Mouse (Mus musculus) forebrain, postnatal 0 days (tissue): Measurements from ENCODE around the gene Hist1h2bh. TPM values are rescaled to one million over a fixed set of nuclear protein-coding genes. Genes with fewer than 3 reads are reported as not detected.

Experiments
- ATAC-seq: fragments of 200-750 bp; cut with Nextera tagmentation; 2 replicates; pipeline ENCODE4 v1.8.0; 2017; ENCODE audit warnings: mild to moderate bottlenecking, moderate library complexity
- DNase-seq: peaks from one replicate; pipeline ENCODE4 v3.0.0-alpha.2; 2015
- H3K27ac ChIP-seq: fragments of 300-500 bp; sonication (generic); 2 replicates; pipeline ENCODE4 v1.5.1; 2014; ENCODE audit warnings: low read depth, mild to moderate bottlenecking, antibody characterized with exemption, low read length, moderate library complexity, mixed read lengths
- H3K27me3 ChIP-seq: fragments of 300-500 bp; sonication (generic); 2 replicates; pipeline ENCODE4 v1.6.1; 2014; ENCODE audit warnings: mild to moderate bottlenecking, low read length, mixed read lengths; ENCODE audit not compliant: insufficient read depth
- H3K36me3 ChIP-seq: fragments of 300-500 bp; sonication (generic); 2 replicates; pipeline ENCODE4 v1.6.1; 2014; ENCODE audit warnings: mild to moderate bottlenecking, moderate library complexity; ENCODE audit not compliant: insufficient read depth
- H3K4me1 ChIP-seq: fragments of 300-500 bp; sonication (generic); 2 replicates; pipeline ENCODE4 v1.6.1; 2014; ENCODE audit warnings: antibody characterized with exemption; ENCODE audit not compliant: insufficient read depth
- H3K4me2 ChIP-seq: fragments of 300-500 bp; sonication (generic); 2 replicates; pipeline ENCODE4 v1.6.1; 2014; ENCODE audit warnings: low read depth, mild to moderate bottlenecking, moderate library complexity
- H3K4me3 ChIP-seq: fragments of 300-500 bp; sonication (generic); 2 replicates; pipeline ENCODE4 v1.5.1; 2014; ENCODE audit warnings: low read depth, low read length, mixed read lengths
- H3K9ac ChIP-seq: fragments of 300-500 bp; sonication (generic); 2 replicates; pipeline ENCODE4 v1.6.1; 2014; ENCODE audit warnings: mild to moderate bottlenecking
- H3K9me3 ChIP-seq: fragments of 300-500 bp; sonication (generic); 2 replicates; pipeline ENCODE4 v1.6.1; 2016; ENCODE audit warnings: low read length
- CTCF ChIP-seq: sonication (generic); IDR thresholded peaks from 2 replicates; pipeline ENCODE4 v1.5.1; 2016; ENCODE audit warnings: antibody characterized with exemption, control low read depth, low read depth
- WGBS: fragments of 180-500 bp; shearing (Covaris S2); extraction: QIAGEN DNeasy Blood & Tissue Kit; methylation state at CpG from one replicate; pipeline ENCODE4 v1.1.7; 2014; 5-methylcytosine and 5-hydroxymethylcytosine counted together
- polyA plus RNA-seq: library from polyadenylated mRNA; unstranded; fragments of >200 nt; fragmentation: Nextera tagmentation; extraction: Ambion mirVana; gene quantifications from 2 replicates; pipeline ENCODE4 v1.2.1, GENCODE M21; 2015
- total RNA-seq: library from RNA; depleted of rRNA; stranded (reverse); fragments of >200 nt; gene quantifications from 2 replicates; pipeline ENCODE4 v1.2.3, GENCODE M21; 2014

The Hist1h2bh gene
- total and polyA plus RNA-seq, 2 experiments from 2014 or later = 0.17 to 12.5 TPM

- peak overlapping the region; percentile 82 for H3K9ac ChIP-seq
- peak overlapping the region; percentile 72 for H3K4me2 ChIP-seq
- ATAC-seq (no peak), DNase-seq (no peak)
- H3K9me3 ChIP-seq = no peaks in the 10 kb centered on the region
- peak overlapping the region; percentile 68 for H3K4me3 ChIP-seq
- H3K4me1 ChIP-seq = peaks cover 20% of the 10 kb centered on the region
- WGBS = 35% methylated on average over 2 of the region's 2 CpGs
- H3K36me3 ChIP-seq = no peaks in the 10 kb centered on the region
- TF ChIP-seq CTCF = no peak
- H3K27me3 ChIP-seq = no peaks in the 10 kb centered on the region
- peak overlapping the region; percentile 98 for H3K27ac ChIP-seq
Measured at GRCm38 (mm10) chr13:23529480-23530165, 13.6 kb downstream of the Hist1h2bh start.

- WGBS = 79% methylated on average over 5 of the region's 5 CpGs
- no peak overlapping the region for H3K27ac ChIP-seq
- H3K9me3 ChIP-seq = no peaks in the 10 kb centered on the region
- no peak overlapping the region for H3K4me2 ChIP-seq
- no peak for DNase-seq
- no peak overlapping the region for H3K4me3 ChIP-seq
- H3K36me3 ChIP-seq = no peaks in the 10 kb centered on the region
- H3K9ac ChIP-seq = no peak overlapping the region
- no peaks in the 10 kb centered on the region for H3K27me3 ChIP-seq
- ATAC-seq = no peak
- no peak for TF ChIP-seq CTCF
- peaks cover 17% of the 10 kb centered on the region for H3K4me1 ChIP-seq
Measured at GRCm38 (mm10) chr13:23529005-23529404, 14.2 kb downstream of the Hist1h2bh start.

- ATAC-seq (peak; percentile 54), DNase-seq (peak; percentile 98)
- Histone ChIP-seq H3K9me3 (no peaks in the 10 kb centered on the region), H3K4me2 (peak overlapping the region; percentile 55), H3K4me3 (peak overlapping the region; percentile 50), H3K4me1 (no peaks in the 10 kb centered on the region), H3K36me3 (no peaks in the 10 kb centered on the region), H3K27me3 (no peaks in the 10 kb centered on the region), H3K9ac (peak overlapping the region; percentile 56), H3K27ac (peak overlapping the region; percentile 71)
- WGBS = under 1% methylated on average over 17 of the region's 17 CpGs
- TF ChIP-seq CTCF = no peak
Measured at GRCm38 (mm10) chr13:23526312-23526711, 16.9 kb downstream of the Hist1h2bh start.

DNA sequence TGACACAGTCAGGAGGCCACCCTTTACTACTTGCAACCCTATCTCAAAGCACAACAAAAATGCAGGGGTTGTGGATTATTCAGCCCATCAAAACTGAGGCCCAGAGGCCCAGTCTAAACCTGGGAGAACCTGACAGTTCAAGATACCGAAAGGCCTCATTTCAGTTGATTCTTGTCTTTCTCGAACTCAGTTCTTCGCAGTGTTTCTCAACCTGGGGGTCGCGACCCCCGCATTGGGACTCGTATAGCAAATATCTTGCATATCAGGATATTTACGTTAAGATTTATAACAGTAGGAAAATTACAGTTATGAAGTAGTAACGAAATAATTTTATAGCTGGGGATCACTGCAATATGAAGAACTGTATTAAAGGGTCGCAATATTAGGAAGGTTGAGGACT lies 17.3 kb downstream of the Hist1h2bh start:
- H3K4me2 ChIP-seq = peak overlapping the region; percentile 55
- WGBS = 2% methylated on average over 10 of the region's 10 CpGs
- no peaks in the 10 kb centered on the region for H3K4me1 ChIP-seq
- H3K36me3 ChIP-seq = no peaks in the 10 kb centered on the region
- ATAC-seq (no peak), DNase-seq (no peak)
- TF ChIP-seq CTCF = no peak
- H3K4me3 ChIP-seq = peak overlapping the region; percentile 50
- no peaks in the 10 kb centered on the region for H3K9me3 ChIP-seq
- no peaks in the 10 kb centered on the region for H3K27me3 ChIP-seq
- no peak overlapping the region for H3K9ac ChIP-seq
- no peak overlapping the region for H3K27ac ChIP-seq

- H3K4me3 ChIP-seq = no peak overlapping the region
Measured at GRCm38 (mm10) chr13:23524654-23525053, 18.5 kb downstream of the Hist1h2bh start.

GRCm38 (mm10) chr13:23523976-23524375 lies 19.2 kb downstream of the Hist1h2bh start:
- H3K36me3 ChIP-seq = no peaks in the 10 kb centered on the region
- no peaks in the 10 kb centered on the region for H3K4me1 ChIP-seq
- H3K27ac ChIP-seq = no peak overlapping the region
- TF ChIP-seq CTCF = no peak
- ATAC-seq (no peak), DNase-seq (no peak)
- H3K4me3 ChIP-seq = no peak overlapping the region
- H3K27me3 ChIP-seq = no peaks in the 10 kb centered on the region
- H3K9ac ChIP-seq = no peak overlapping the region
- WGBS = 46% methylated on average over 5 of the region's 5 CpGs
- H3K4me2 ChIP-seq = no peak overlapping the region
- H3K9me3 ChIP-seq = no peaks in the 10 kb centered on the region

More at GRCm38 (mm10) chr13:23524654-23525053, 18.5 kb downstream of the Hist1h2bh start:
- no peak overlapping the region for H3K9ac ChIP-seq
- TF ChIP-seq CTCF = peak; percentile 92
- peak; percentile 86 for DNase-seq
- no peak overlapping the region for H3K27ac ChIP-seq
- peak; percentile 44 for ATAC-seq
- no peaks in the 10 kb centered on the region for H3K27me3 ChIP-seq
- 9% methylated on average over 5 of the region's 5 CpGs for WGBS
- no peak overlapping the region for H3K4me2 ChIP-seq
- no peaks in the 10 kb centered on the region for H3K4me1 ChIP-seq
- H3K36me3 ChIP-seq = no peaks in the 10 kb centered on the region
- no peaks in the 10 kb centered on the region for H3K9me3 ChIP-seq

- no peak for TF ChIP-seq CTCF
- Histone ChIP-seq H3K4me1 (no peaks in the 10 kb centered on the region), H3K9ac (no peak overlapping the region), H3K27me3 (no peaks in the 10 kb centered on the region), H3K9me3 (no peaks in the 10 kb centered on the region), H3K4me3 (no peak overlapping the region), H3K36me3 (no peaks in the 10 kb centered on the region), H3K27ac (no peak overlapping the region), H3K4me2 (peak overlapping the region; percentile 18; the same call in 1 of the 2 replicates)
- DNase-seq (peak; percentile 75), ATAC-seq (no peak)
- WGBS = 1% methylated on average over 14 of the region's 14 CpGs
Measured at GRCm38 (mm10) chr13:23521703-23522102, 21.5 kb downstream of the Hist1h2bh start.
